Mouse (Mus musculus) ES-E14 (cell line): Measurements from ENCODE around the gene Dst.

ENCODE experiments used
- HCFC1 ChIP-seq: IDR thresholded peaks from 2 replicates; pipeline ENCODE4 v1.6.1; 2012; ENCODE audit warnings: low read length, inconsistent platforms, borderline replicate concordance; ENCODE audit not compliant: insufficient read depth
- MAFK ChIP-seq: IDR thresholded peaks from 2 replicates; pipeline ENCODE4 v1.6.1; 2014; ENCODE audit warnings: mild to moderate bottlenecking, low read depth, low read length, inconsistent platforms; ENCODE audit not compliant: insufficient read depth
- ZC3H11A ChIP-seq: IDR thresholded peaks from 2 replicates; pipeline ENCODE4 v1.6.1; 2012; ENCODE audit warnings: low read depth, mild to moderate bottlenecking, inconsistent platforms, low read length, borderline replicate concordance
- ZNF384 ChIP-seq: IDR thresholded peaks from 2 replicates; pipeline ENCODE4 v1.6.1; 2012; ENCODE audit warnings: low read depth, low read length, inconsistent platforms

GRCm38 (mm10) chr1:34095173-34095572 lies 187.1 kb downstream of the Dst start:
- TF ChIP-seq MAFK = no peak
- TF ChIP-seq ZNF384 = no peak
- no peak for TF ChIP-seq HCFC1
- no peak for TF ChIP-seq ZC3H11A
